Mouse (Mus musculus): ENCODE data around the gene D930048N14Rik. TPM values are rescaled to one million over a fixed set of nuclear protein-coding genes. Genes with fewer than 3 reads are reported as not detected.
"Not testable (repeated sequence)": the region's sequence is repeated elsewhere in the genome, so short reads cannot be mapped to it uniquely, and the experiment has no call there.

The D930048N14Rik gene
- total RNA-seq, 4 experiments from 2014 or later, result 1.6 to 5.4 (median 2.8) TPM

- DNase-seq, result no peak
These were observed 4.1 kb downstream of the D930048N14Rik start for GRCm38 (mm10) chr11:51654891-51655290.

DNA sequence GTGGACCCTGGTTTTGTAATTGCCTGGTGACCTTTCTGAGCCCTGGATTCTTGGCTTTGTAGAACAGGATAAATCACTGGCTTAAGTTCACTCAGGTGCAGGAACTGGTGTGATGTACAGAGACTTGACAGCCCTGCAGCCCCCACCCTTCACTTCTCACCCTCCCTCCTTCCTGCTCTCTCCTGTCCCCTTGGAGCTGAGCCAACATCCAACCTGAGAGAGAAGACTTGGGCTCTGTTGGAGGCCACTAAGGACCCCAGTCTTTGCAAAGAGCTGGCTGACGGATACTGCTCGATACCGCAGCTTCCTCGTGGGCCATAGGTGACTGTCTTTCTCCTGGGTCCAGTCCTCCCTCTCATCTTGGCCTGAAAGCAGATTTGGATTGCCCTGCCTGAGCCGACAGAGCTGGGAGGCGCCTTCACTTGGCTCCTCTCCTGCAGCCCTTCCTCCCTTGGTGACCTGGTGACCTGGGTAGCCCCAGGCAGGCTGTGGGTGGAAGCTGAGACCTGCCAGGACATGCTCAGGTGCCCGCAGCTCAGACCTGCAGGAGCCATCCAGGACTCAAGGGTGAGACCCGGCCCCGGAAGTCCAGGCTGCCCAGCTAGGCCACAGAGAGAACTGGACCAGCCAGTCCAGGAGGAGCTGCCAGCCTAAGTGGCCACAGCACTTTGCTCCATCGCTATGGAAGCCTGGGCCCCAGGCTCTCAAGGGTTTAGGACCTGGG, 6.2 kb downstream of the D930048N14Rik start:
- DNase-seq, result no peak

DNA sequence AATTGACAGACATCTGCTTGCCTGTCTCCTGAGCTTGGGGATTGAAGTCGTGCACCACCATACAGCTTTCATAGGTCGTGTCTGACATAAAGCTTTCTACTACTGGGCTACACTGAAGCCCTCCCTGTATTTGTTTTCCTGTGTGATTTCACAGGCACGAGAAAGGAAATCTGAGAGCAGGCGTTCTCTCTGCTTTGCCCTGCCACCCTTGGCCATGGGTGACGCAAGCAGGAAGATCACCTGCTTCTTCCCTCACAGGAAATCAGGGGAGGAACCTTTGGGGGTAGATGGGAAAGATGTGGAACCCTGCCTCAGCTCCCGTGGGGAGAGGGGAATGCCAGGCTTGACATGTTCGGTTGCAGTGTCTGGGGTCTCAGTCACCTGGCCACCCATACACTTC, 7.5 kb downstream of the D930048N14Rik start:
- DNase-seq, result no peak

GRCm38 (mm10) chr11:51658705-51659104, 8.0 kb downstream of the D930048N14Rik start:
- DNase-seq, result no peak

- DNase-seq, result no peak
These were observed 11.2 kb downstream of the D930048N14Rik start for GRCm38 (mm10) chr11:51661867-51662365.

DNA sequence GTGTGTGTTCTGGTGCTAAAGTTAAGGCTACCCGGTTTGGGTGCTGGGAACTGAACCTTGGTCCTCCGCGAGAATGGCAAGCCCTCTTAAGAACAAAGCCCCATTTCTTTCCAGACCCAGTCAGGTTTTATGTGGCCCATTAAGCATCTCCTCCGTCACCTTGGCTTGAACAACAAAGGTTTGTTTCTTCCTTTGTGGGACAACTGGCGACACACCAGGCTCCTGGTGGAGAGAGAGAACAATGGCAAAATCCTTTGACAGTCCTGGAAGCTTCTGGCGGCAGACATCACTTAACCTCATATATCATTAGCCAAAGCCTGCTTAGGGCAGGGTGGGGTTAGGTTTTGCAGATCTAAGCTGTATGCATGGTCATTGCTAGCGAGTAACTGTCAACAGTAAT, 11.9 kb downstream of the D930048N14Rik start:
- no peak for DNase-seq

DNA sequence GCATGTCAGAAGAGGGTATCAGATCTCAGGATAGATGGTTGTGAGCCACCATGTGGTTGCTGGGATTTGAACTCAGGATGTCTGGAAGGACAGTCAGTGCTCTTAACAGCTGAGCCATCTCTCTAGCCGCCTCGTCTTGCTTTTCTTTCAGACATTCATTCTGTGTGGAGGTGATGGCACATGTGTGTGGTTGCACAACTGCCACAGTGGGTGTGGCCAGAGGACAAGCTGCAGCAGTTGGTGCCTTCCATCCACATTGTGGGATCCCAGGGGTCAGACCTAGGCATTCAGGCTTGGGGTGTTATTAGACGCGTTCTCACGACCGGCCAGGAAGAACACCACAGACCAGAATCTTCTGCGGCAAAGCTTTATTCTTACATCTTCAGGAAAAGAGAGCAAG, 14.0 kb downstream of the D930048N14Rik start:
- not testable (repeated sequence) for DNase-seq

GRCm38 (mm10) chr11:51670846-51671245, 20.1 kb downstream of the D930048N14Rik start:
- no peak for DNase-seq

DNA sequence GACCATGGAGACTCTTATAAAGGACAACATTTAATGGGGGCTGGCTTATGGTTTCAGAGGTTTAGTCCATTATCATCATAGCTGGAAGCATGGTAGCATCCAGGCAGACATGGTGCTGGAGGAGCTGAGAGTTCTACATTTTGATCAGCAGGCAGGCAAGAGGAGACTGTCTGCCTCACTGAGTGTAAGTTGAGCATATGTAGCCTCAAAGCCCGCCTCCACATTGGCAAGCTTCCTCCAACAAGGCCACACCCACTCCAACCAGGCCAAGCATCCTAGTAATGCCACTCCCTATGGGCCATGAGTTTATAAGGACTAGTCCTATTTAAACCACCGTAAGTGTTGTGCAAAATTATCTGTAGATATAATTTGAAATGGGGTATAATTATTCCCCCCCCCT, 20.6 kb downstream of the D930048N14Rik start:
- no peak for DNase-seq

DNA sequence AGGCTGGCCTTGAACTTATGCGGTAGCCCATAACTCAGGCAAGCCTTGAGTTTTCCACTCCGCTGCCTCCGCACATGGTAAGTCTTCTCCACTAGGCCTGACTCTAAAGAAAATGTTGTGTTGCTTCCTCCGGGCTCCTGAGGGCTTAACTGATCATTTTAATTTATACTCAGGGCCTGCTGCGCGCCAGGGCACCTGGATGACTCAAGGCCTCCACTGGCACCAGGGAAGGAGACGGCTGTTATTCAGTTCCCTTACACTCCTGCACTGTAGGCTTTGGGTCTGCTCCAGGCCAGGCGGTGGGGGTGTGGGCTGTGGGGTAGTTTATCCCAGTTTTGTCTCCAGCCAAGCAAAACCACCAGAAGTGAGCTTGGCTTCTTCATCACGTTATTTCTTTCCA, 22.5 kb downstream of the D930048N14Rik start:
- DNase-seq, result peak; percentile 26

GRCm38 (mm10) chr11:51675386-51675785, 24.6 kb downstream of the D930048N14Rik start:
- no peak for DNase-seq

DNA sequence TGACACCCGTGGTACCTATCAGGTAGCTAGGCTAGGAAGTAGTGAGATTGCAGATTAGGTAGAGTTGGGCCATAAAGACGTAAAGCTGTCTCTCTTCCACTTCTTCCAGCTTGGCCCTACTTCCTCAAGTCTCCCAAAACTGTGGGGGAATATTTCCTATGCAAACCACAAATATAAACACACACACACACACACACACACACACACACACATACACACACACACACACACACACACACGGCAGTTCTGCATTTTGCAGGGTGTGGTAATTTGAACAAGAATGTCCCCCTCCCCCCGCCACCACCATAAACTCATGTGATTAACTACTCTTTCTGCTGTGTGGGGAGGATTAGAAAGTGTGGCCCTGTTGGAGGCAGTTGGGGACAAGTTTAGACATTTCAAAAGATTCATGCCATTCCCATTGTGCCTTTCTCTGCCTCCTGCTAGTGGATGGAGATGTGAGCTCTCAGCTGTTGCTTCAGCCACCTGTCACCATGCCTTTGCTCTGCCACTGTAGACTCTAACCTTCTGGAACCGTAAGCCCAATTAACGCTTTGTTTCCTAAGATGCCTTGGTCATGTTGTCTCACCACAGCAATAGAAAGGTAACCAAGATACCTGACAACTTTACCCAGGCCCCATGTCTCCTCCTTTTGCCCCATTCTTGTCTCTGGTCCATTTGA, 27.1 kb downstream of the D930048N14Rik start:
- DNase-seq, result no peak

- no peak for DNase-seq
These were observed 28.7 kb downstream of the D930048N14Rik start for GRCm38 (mm10) chr11:51679466-51679865.

GRCm38 (mm10) chr11:51681324-51681975, 30.7 kb downstream of the D930048N14Rik start:
- DNase-seq, result peak; percentile 81

- no peak for DNase-seq
These were observed 31.2 kb downstream of the D930048N14Rik start for GRCm38 (mm10) chr11:51681976-51682374.

DNA sequence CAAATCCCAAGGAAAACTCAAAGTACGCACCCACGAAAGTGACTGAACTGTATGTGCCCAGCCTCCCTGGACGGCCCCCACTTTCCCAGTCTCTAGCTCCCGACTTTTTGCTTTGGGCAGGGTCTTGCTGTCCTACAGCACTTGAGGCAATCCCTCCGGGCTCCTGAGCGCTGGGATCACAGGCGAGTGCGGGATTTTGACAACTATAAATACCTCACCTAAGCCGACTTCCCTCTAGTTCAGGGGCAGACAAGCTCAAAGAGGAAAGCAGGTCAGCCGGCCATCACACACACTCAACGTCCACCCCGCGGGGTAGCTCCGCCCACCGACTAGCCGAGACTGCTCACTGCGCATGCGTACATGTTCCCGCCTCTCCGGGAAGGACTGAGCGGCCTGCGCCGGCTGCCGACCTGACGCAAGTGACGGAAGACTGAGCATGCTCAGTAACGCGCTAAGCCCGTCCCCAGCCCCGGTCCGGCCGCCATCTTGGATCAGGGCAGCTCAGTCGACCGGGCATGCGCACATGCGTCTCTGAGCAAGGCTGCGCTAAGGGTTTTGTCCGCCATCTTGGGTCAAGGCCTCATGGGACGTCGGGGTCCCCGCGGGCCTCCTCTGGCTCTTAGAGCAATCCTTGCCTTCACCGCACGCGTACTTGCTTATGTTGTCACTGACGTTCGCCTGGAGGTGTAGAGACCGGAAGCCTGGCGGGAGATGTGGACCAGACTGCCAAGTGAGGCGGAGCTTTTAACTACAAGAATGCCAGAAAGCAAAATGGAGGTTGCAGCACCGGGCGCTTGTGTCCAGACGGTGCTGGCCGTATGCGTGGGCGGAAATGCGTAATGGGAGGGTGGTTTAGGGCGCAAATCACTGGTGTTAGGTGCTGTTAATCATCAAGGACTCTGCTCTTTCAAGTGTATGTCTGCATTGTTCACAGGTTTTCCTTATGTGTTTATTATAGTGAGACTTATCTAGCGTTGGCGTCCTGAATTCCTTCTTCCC, 37.9 kb downstream of the D930048N14Rik start, which contains the start of gene 0610009B22Rik:
TSS of gene 0610009B22Rik (minus strand) at position 545 of the 999 bp plus-strand sequence.
- peak; percentile 100 for DNase-seq

- no peak for DNase-seq
These were observed 38.6 kb downstream of the D930048N14Rik start for GRCm38 (mm10) chr11:51689343-51689742.

GRCm38 (mm10) chr11:51690597-51690996, 39.8 kb downstream of the D930048N14Rik start:
- not testable (repeated sequence) for DNase-seq

- DNase-seq, result no peak
These were observed 44.2 kb downstream of the D930048N14Rik start for GRCm38 (mm10) chr11:51694984-51695383.

DNA sequence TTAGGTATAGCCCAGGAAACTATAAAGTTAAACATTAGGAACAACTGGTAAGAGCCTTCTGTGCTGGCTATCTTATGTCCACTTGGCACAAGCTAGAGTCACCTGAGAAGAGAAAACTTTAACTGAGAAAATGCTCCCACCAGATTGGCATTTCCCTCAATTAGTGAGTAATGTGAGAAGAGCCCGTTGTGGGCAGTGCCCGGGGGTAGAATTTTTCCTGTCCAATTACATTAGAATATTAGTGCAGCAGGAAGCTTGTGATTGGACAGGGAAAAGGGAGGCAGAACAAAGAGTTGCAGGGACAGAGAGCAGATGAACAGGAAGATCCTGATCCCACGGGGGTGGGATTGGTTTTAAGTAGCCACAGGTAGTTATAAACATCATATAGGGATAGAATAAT, 52.1 kb downstream of the D930048N14Rik start:
- no peak for DNase-seq

GRCm38 (mm10) chr11:51703379-51703998, 52.7 kb downstream of the D930048N14Rik start:
- DNase-seq, result no peak
